Mouse (Mus musculus): ENCODE data around the gene Rab3il1. TPM values are rescaled to one million over a fixed set of nuclear protein-coding genes. Genes with fewer than 3 reads are reported as not detected.
"Not testable (repeated sequence)": the region's sequence is repeated elsewhere in the genome, so short reads cannot be mapped to it uniquely, and the experiment has no call there.

Gene Rab3il1
- polyA plus RNA-seq, 1 experiment from 2014 or later, result 34.5 TPM

GRCm38 (mm10) chr19:9960769-9961168 lies 40.7 kb upstream of the Rab3il1 start:
- Histone ChIP-seq H3K27ac (ENCODE audit: low read depth, low read length) (no peak overlapping the region), H3K4me2 (ENCODE audit: low read depth, low read length, severe bottlenecking) (no peak overlapping the region), H3K4me3 (ENCODE audit: low read depth, low read length) (no peak overlapping the region), H3K9ac (ENCODE audit: low read length) (no peak overlapping the region), H3K36me3 (ENCODE audit: control insufficient read depth, insufficient read depth, low read length) (no peaks in the 10 kb centered on the region), H3K27me3 (ENCODE audit: control insufficient read depth, insufficient read depth, low read length) (no peaks in the 10 kb centered on the region), H3K4me1 (replicated peaks; ENCODE audit: control insufficient read depth, insufficient read depth, low read length) (no peaks in the 10 kb centered on the region), H3K9me3 (ENCODE audit: control insufficient read depth, low read length) (no peaks in the 10 kb centered on the region)
- 86% methylated on average over 5 of the region's 5 CpGs for WGBS
- ATAC-seq (replicated peaks; ENCODE audit: low FRiP score), result no peak
- DNase-seq (ENCODE audit: low spot score), result no peak

GRCm38 (mm10) chr19:9964205-9964916 lies 37.1 kb upstream of the Rab3il1 start:
- no peaks in the 10 kb centered on the region for H3K27me3 ChIP-seq (ENCODE audit: control insufficient read depth, insufficient read depth, low read length)
- H3K9ac ChIP-seq (ENCODE audit: low read length), result no peak overlapping the region
- 30% methylated on average over 7 of the region's 7 CpGs for WGBS
- H3K9me3 ChIP-seq (ENCODE audit: control insufficient read depth, low read length), result no peaks in the 10 kb centered on the region
- no peaks in the 10 kb centered on the region for H3K4me1 ChIP-seq (replicated peaks; ENCODE audit: control insufficient read depth, insufficient read depth, low read length)
- H3K27ac ChIP-seq (ENCODE audit: low read depth, low read length), result no peak overlapping the region
- DNase-seq (ENCODE audit: low spot score) (no peak), ATAC-seq (replicated peaks; ENCODE audit: low FRiP score) (no peak)
- no peaks in the 10 kb centered on the region for H3K36me3 ChIP-seq (ENCODE audit: control insufficient read depth, insufficient read depth, low read length)
- H3K4me3 ChIP-seq (ENCODE audit: low read depth, low read length), result no peak overlapping the region
- H3K4me2 ChIP-seq (ENCODE audit: low read depth, low read length, severe bottlenecking), result no peak overlapping the region

GRCm38 (mm10) chr19:9966096-9966867 lies 35.2 kb upstream of the Rab3il1 start:
- Histone ChIP-seq H3K4me1 (replicated peaks; ENCODE audit: control insufficient read depth, insufficient read depth, low read length) (no peaks in the 10 kb centered on the region), H3K4me3 (ENCODE audit: low read depth, low read length) (no peak overlapping the region), H3K9ac (ENCODE audit: low read length) (no peak overlapping the region), H3K27me3 (ENCODE audit: control insufficient read depth, insufficient read depth, low read length) (no peaks in the 10 kb centered on the region), H3K9me3 (ENCODE audit: control insufficient read depth, low read length) (no peaks in the 10 kb centered on the region), H3K4me2 (ENCODE audit: low read depth, low read length, severe bottlenecking) (no peak overlapping the region), H3K27ac (ENCODE audit: low read depth, low read length) (no peak overlapping the region), H3K36me3 (ENCODE audit: control insufficient read depth, insufficient read depth, low read length) (no peaks in the 10 kb centered on the region)
- DNase-seq (ENCODE audit: low spot score) (no peak), ATAC-seq (replicated peaks; ENCODE audit: low FRiP score) (no peak)
- WGBS, result 76% methylated on average over 2 of the region's 2 CpGs

GRCm38 (mm10) chr19:9968081-9968787 lies 33.2 kb upstream of the Rab3il1 start:
- no peak for DNase-seq (ENCODE audit: low spot score)
- H3K4me3 ChIP-seq (ENCODE audit: low read depth, low read length), result no peak overlapping the region
- H3K27ac ChIP-seq (ENCODE audit: low read depth, low read length), result no peak overlapping the region
- no peak for ATAC-seq (replicated peaks; ENCODE audit: low FRiP score)
- H3K27me3 ChIP-seq (ENCODE audit: control insufficient read depth, insufficient read depth, low read length), result no peaks in the 10 kb centered on the region
- no peaks in the 10 kb centered on the region for H3K36me3 ChIP-seq (ENCODE audit: control insufficient read depth, insufficient read depth, low read length)
- no peak overlapping the region for H3K4me2 ChIP-seq (ENCODE audit: low read depth, low read length, severe bottlenecking)
- H3K9ac ChIP-seq (ENCODE audit: low read length), result no peak overlapping the region
- no peaks in the 10 kb centered on the region for H3K9me3 ChIP-seq (ENCODE audit: control insufficient read depth, low read length)
- WGBS, result 85% methylated on average over 8 of the region's 10 CpGs
- H3K4me1 ChIP-seq (replicated peaks; ENCODE audit: control insufficient read depth, insufficient read depth, low read length), result no peaks in the 10 kb centered on the region

GRCm38 (mm10) chr19:9974853-9975252 lies 26.6 kb upstream of the Rab3il1 start:
- H3K9ac ChIP-seq (ENCODE audit: low read length); ATAC-seq (replicated peaks; ENCODE audit: low FRiP score); H3K4me3 ChIP-seq (ENCODE audit: low read depth, low read length); DNase-seq (ENCODE audit: low spot score); H3K27me3 ChIP-seq (ENCODE audit: control insufficient read depth, insufficient read depth, low read length); H3K9me3 ChIP-seq (ENCODE audit: control insufficient read depth, low read length); H3K27ac ChIP-seq (ENCODE audit: low read depth, low read length); H3K4me2 ChIP-seq (ENCODE audit: low read depth, low read length, severe bottlenecking); H3K4me1 ChIP-seq (replicated peaks; ENCODE audit: control insufficient read depth, insufficient read depth, low read length); H3K36me3 ChIP-seq (ENCODE audit: control insufficient read depth, insufficient read depth, low read length): not testable (repeated sequence)
- WGBS, result 74% methylated on average over 2 of the region's 2 CpGs

GRCm38 (mm10) chr19:9977085-9977484 lies 24.4 kb upstream of the Rab3il1 start:
- H3K9me3 ChIP-seq (ENCODE audit: control insufficient read depth, low read length), result no peaks in the 10 kb centered on the region
- H3K4me1 ChIP-seq (replicated peaks; ENCODE audit: control insufficient read depth, insufficient read depth, low read length), result no peaks in the 10 kb centered on the region
- no peak overlapping the region for H3K9ac ChIP-seq (ENCODE audit: low read length)
- no peak overlapping the region for H3K4me2 ChIP-seq (ENCODE audit: low read depth, low read length, severe bottlenecking)
- ATAC-seq (replicated peaks; ENCODE audit: low FRiP score) (no peak), DNase-seq (ENCODE audit: low spot score) (no peak)
- no peaks in the 10 kb centered on the region for H3K36me3 ChIP-seq (ENCODE audit: control insufficient read depth, insufficient read depth, low read length)
- 89% methylated on average over 10 of the region's 10 CpGs for WGBS
- no peak overlapping the region for H3K27ac ChIP-seq (ENCODE audit: low read depth, low read length)
- no peak overlapping the region for H3K4me3 ChIP-seq (ENCODE audit: low read depth, low read length)
- no peaks in the 10 kb centered on the region for H3K27me3 ChIP-seq (ENCODE audit: control insufficient read depth, insufficient read depth, low read length)

GRCm38 (mm10) chr19:9978431-9978951 lies 23.0 kb upstream of the Rab3il1 start:
- ATAC-seq (replicated peaks; ENCODE audit: low FRiP score) (no peak), DNase-seq (ENCODE audit: low spot score) (no peak)
- no peak overlapping the region for H3K9ac ChIP-seq (ENCODE audit: low read length)
- no peaks in the 10 kb centered on the region for H3K27me3 ChIP-seq (ENCODE audit: control insufficient read depth, insufficient read depth, low read length)
- H3K9me3 ChIP-seq (ENCODE audit: control insufficient read depth, low read length), result no peaks in the 10 kb centered on the region
- H3K4me2 ChIP-seq (ENCODE audit: low read depth, low read length, severe bottlenecking), result no peak overlapping the region
- no peak overlapping the region for H3K27ac ChIP-seq (ENCODE audit: low read depth, low read length)
- H3K4me1 ChIP-seq (replicated peaks; ENCODE audit: control insufficient read depth, insufficient read depth, low read length), result no peaks in the 10 kb centered on the region; the same call in 1 of the 2 replicates
- WGBS, result 61% methylated on average over 5 of the region's 5 CpGs
- H3K36me3 ChIP-seq (ENCODE audit: control insufficient read depth, insufficient read depth, low read length), result no peaks in the 10 kb centered on the region
- H3K4me3 ChIP-seq (ENCODE audit: low read depth, low read length), result no peak overlapping the region

GRCm38 (mm10) chr19:9979156-9979555 lies 22.3 kb upstream of the Rab3il1 start:
- Histone ChIP-seq H3K4me3 (ENCODE audit: low read depth, low read length) (no peak overlapping the region), H3K9ac (ENCODE audit: low read length) (no peak overlapping the region), H3K36me3 (ENCODE audit: control insufficient read depth, insufficient read depth, low read length) (no peaks in the 10 kb centered on the region), H3K4me1 (replicated peaks; ENCODE audit: control insufficient read depth, insufficient read depth, low read length) (peaks cover 3% of the 10 kb centered on the region; the same call in 1 of the 2 replicates), H3K27me3 (ENCODE audit: control insufficient read depth, insufficient read depth, low read length) (no peaks in the 10 kb centered on the region), H3K4me2 (ENCODE audit: low read depth, low read length, severe bottlenecking) (no peak overlapping the region), H3K27ac (ENCODE audit: low read depth, low read length) (no peak overlapping the region; the same call in 1 of the 2 replicates), H3K9me3 (ENCODE audit: control insufficient read depth, low read length) (no peaks in the 10 kb centered on the region)
- ATAC-seq (replicated peaks; ENCODE audit: low FRiP score) (no peak), DNase-seq (ENCODE audit: low spot score) (no peak)
- WGBS, result 80% methylated on average over 2 of the region's 2 CpGs
